Mouse (Mus musculus) forebrain, embryonic 11.5 days (tissue): ENCODE data around the gene Ptn. TPM values are rescaled to one million over a fixed set of nuclear protein-coding genes. Genes with fewer than 3 reads are reported as not detected.

ENCODE experiments used
- ATAC-seq: fragments of 200-750 bp; cut with Nextera tagmentation; replicated peaks from 2 replicates; pipeline ENCODE4 v1.8.0; 2017; ENCODE audit warnings: moderate TSS enrichment; ENCODE audit not compliant: low FRiP score
- DNase-seq: peaks from one replicate; pipeline ENCODE4 v3.0.0-alpha.2; 2017; ENCODE audit warnings: low spot score
- H3K27ac ChIP-seq: fragments of 300-500 bp; sonication (generic); 2 replicates; pipeline ENCODE4 v1.5.1; 2014; ENCODE audit warnings: low read depth, low read length
- H3K27me3 ChIP-seq: fragments of 300-500 bp; sonication (generic); 2 replicates; pipeline ENCODE4 v1.6.1; 2014; ENCODE audit warnings: mild to moderate bottlenecking, low read length, mixed read lengths; ENCODE audit not compliant: control insufficient read depth, insufficient read depth
- H3K36me3 ChIP-seq: fragments of 300-500 bp; sonication (generic); 2 replicates; pipeline ENCODE4 v1.6.1; 2014; ENCODE audit warnings: mild to moderate bottlenecking, low read length, moderate library complexity, mixed read lengths; ENCODE audit not compliant: control insufficient read depth, insufficient read depth
- H3K4me1 ChIP-seq: fragments of 300-500 bp; sonication (generic); replicated peaks from 2 replicates; pipeline ENCODE4 v1.6.1; 2014; ENCODE audit warnings: low read length, mixed read lengths; ENCODE audit not compliant: control insufficient read depth, insufficient read depth
- H3K4me2 ChIP-seq: fragments of 300-500 bp; sonication (generic); 2 replicates; pipeline ENCODE4 v1.6.1; 2014; ENCODE audit warnings: low read depth, mild to moderate bottlenecking, low read length, moderate library complexity, mixed read lengths; ENCODE audit not compliant: severe bottlenecking
- H3K4me3 ChIP-seq: fragments of 300-500 bp; sonication (generic); 2 replicates; pipeline ENCODE4 v1.5.1; 2014; ENCODE audit warnings: low read depth, low read length
- H3K9ac ChIP-seq: fragments of 300-500 bp; sonication (generic); 2 replicates; pipeline ENCODE4 v1.6.1; 2014; ENCODE audit warnings: low read length
- H3K9me3 ChIP-seq: fragments of 300-500 bp; sonication (generic); 2 replicates; pipeline ENCODE4 v1.6.1; 2016; ENCODE audit warnings: low read length, mixed read lengths; ENCODE audit not compliant: control insufficient read depth
- WGBS: fragments of 180-500 bp; shearing (Covaris S2); extraction: QIAGEN DNeasy Blood & Tissue Kit; methylation state at CpG from one replicate; pipeline ENCODE4 v1.1.7; 2014; 5-methylcytosine and 5-hydroxymethylcytosine counted together
- polyA plus RNA-seq: library from polyadenylated mRNA; unstranded; fragments of >200 nt; fragmentation: Nextera tagmentation; extraction: Ambion mirVana; gene quantifications from 2 replicates; pipeline ENCODE4 v1.2.1, GENCODE M21; 2014

The Ptn gene
- 188 and 192 TPM in 2 replicates for polyA plus RNA-seq

GRCm38 (mm10) chr6:36809747-36810285 lies at the start of gene Ptn:
Gene Ptn, minus strand, starts transcription at chr6:36810220.
- H3K36me3 ChIP-seq: no peaks in the 10 kb centered on the region
- peak within 1 kb of the TSS; percentile 80 for H3K9ac ChIP-seq
- ATAC-seq: peak; percentile 86
- H3K27me3 ChIP-seq: peaks cover 3% of the 10 kb centered on the region; the same call in 1 of the 2 replicates
- H3K9me3 ChIP-seq: no peaks in the 10 kb centered on the region
- peak; percentile 73 for DNase-seq
- H3K4me2 ChIP-seq: peak within 1 kb of the TSS; percentile 78
- H3K4me3 ChIP-seq: peak within 1 kb of the TSS; percentile 52
- 0% methylated on average over 15 of the region's 15 CpGs for WGBS
- peak within 1 kb of the TSS; percentile 65 for H3K27ac ChIP-seq
- H3K4me1 ChIP-seq: peaks cover 5% of the 10 kb centered on the region; the same call in 1 of the 2 replicates

DNA sequence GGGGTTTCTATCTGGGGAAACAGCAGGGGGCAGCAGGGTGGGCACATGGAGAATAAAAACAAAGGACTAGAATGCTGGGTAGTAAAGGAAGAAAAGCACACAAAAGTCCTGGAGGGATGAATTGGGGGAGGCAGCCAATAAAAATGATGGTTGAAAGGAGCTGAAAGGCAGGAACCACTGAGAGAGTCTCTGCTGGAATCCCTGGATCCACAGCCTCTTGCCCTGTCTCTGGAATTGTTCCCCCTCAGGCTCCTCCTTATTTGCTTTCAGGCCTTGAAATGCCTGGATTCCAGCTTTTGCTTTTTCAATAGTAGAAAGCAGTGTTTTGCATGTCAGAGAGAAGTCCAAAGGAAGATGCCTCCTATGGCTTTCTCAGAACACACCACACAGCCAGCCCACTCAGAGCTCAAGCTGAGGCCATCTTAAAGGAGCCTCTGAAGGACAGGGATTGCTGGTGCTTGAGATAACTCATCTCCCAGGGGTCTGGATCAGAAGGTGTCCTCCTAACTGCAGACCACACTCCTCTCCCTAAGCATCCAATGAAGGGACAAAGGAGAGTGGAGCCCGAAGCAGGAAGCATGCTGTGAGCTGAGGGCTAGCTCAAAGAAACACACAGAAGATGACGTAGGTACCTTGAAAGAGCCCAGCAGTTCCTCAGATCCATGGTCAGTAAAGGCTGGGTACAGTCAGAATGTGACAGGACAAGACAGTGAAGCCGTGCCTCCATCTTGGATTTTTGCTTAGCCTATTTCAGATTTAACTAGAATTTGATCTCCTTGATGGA lies 48.4 kb upstream of the Ptn start:
- H3K27ac ChIP-seq: peak overlapping the region; percentile 84
- no peak overlapping the region for H3K4me2 ChIP-seq
- peak overlapping the region; percentile 29; the same call in 1 of the 2 replicates for H3K9ac ChIP-seq
- peaks cover 9% of the 10 kb centered on the region for H3K4me1 ChIP-seq
- DNase-seq (peak; percentile 55), ATAC-seq (peak; percentile 76)
- no peak overlapping the region for H3K4me3 ChIP-seq
- H3K27me3 ChIP-seq: no peaks in the 10 kb centered on the region
- WGBS: 18% methylated on average over 3 of the region's 3 CpGs
- H3K9me3 ChIP-seq: no peaks in the 10 kb centered on the region
- H3K36me3 ChIP-seq: no peaks in the 10 kb centered on the region

DNA sequence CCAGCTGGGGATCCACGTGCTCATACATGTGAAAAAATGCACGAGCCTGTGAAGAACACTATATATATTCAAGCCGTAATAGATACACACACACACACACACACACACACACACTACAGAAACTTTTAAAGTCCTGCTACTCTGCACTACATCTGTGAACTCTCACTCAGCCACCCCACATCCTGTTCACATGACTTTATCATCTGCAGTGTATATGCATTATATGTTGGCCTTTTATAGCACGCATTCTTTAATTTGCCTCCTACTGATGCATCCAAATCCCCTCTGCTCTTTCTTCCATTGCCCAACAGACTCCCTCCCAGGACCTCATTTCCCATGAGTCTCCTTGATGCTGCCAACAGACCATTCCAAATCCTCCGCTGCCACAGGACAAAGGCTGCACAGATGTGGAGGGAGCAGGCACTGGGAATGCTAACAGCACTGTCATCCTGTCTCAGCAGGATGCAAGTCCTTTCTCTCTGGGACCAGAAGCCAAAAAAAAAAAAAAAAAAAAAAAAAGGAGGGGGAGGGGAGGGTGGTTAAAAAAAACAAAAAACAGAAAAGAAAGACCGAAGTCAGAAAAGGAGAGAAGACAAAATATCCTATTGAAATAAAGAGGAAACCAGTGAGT lies 47.7 kb upstream of the Ptn start:
- Histone ChIP-seq H3K27ac (peak overlapping the region; percentile 84), H3K36me3 (no peaks in the 10 kb centered on the region), H3K4me1 (peaks cover 9% of the 10 kb centered on the region), H3K4me3 (no peak overlapping the region), H3K9me3 (no peaks in the 10 kb centered on the region), H3K9ac (no peak overlapping the region), H3K27me3 (no peaks in the 10 kb centered on the region), H3K4me2 (no peak overlapping the region)
- DNase-seq: peak; percentile 68
- WGBS: 20% methylated on average over 6 of the region's 6 CpGs
- ATAC-seq: peak; percentile 84

DNA sequence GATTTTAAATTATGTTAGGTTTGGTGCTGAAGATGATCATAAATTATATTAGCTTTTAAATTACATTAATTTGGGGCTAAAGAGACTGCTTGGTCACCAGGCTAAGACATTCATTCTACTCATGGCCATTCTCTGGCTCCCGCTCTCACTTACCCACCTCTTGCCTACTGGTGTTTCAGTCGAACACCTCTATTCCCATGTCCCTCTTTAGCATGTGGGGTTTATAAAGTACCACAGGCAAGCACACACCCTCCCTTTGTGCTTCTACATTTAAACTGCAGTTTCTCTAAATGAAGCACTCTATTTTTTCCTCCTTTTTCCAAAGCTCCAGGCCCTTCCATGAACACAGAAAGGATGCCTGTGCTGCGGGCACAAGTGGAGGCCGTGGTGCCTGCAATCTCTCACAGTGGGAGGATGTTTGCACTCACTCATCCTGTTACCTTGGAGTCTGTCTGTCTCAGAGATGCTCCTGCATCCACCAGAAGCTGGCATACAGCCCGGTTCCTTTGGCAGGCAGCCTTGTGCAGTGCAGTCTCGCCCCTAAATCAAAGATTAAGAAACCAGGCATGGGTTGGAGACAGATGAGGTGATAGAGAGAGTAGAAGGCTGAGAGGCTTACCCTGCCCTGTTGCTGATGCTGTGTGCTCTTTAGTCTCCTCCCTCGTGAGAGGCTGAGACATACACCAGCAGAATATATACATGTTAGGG lies 40.6 kb upstream of the Ptn start:
- Histone ChIP-seq H3K27me3 (no peaks in the 10 kb centered on the region), H3K9me3 (no peaks in the 10 kb centered on the region), H3K4me3 (no peak overlapping the region), H3K4me2 (no peak overlapping the region), H3K9ac (no peak overlapping the region), H3K36me3 (no peaks in the 10 kb centered on the region), H3K27ac (no peak overlapping the region), H3K4me1 (no peaks in the 10 kb centered on the region)
- DNase-seq (no peak), ATAC-seq (no peak)
- 86% methylated on average over 7 of the region's 7 CpGs for WGBS

GRCm38 (mm10) chr6:36845288-36845687 lies 35.3 kb upstream of the Ptn start:
- WGBS: 86% methylated on average over 1 of the region's 1 CpGs

DNA sequence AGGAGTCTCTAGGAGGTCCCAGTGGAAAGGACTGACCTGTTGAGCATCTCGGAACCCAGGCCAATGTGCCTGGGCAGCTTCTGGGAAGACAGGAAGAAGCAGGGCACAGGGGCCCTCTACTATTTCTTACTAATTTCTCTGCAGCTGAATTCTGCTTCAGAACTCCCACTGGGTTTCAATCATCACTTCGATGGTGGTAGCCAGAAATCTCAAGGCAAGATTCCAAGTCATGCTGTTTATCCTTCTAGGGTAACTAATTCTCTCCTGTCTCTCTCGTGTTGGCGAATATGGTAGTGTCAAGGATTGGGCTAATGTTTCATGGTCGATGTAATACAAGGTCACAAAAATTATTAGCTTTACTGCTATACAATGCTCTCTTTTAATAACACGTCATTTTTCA lies 34.2 kb upstream of the Ptn start:
- Histone ChIP-seq H3K36me3 (no peaks in the 10 kb centered on the region), H3K4me3 (no peak overlapping the region), H3K27me3 (no peaks in the 10 kb centered on the region), H3K9ac (no peak overlapping the region), H3K9me3 (no peaks in the 10 kb centered on the region), H3K4me1 (no peaks in the 10 kb centered on the region), H3K27ac (no peak overlapping the region), H3K4me2 (no peak overlapping the region)
- DNase-seq (no peak), ATAC-seq (no peak)
- 77% methylated on average over 6 of the region's 6 CpGs for WGBS

More at GRCm38 (mm10) chr6:36845288-36845687, 35.3 kb upstream of the Ptn start:
- no peak overlapping the region for H3K9ac ChIP-seq
- H3K9me3 ChIP-seq: no peaks in the 10 kb centered on the region
- H3K27ac ChIP-seq: no peak overlapping the region
- H3K4me3 ChIP-seq: no peak overlapping the region
- DNase-seq (no peak), ATAC-seq (no peak)
- no peaks in the 10 kb centered on the region for H3K4me1 ChIP-seq
- no peak overlapping the region for H3K4me2 ChIP-seq
- H3K27me3 ChIP-seq: no peaks in the 10 kb centered on the region
- H3K36me3 ChIP-seq: no peaks in the 10 kb centered on the region

DNA sequence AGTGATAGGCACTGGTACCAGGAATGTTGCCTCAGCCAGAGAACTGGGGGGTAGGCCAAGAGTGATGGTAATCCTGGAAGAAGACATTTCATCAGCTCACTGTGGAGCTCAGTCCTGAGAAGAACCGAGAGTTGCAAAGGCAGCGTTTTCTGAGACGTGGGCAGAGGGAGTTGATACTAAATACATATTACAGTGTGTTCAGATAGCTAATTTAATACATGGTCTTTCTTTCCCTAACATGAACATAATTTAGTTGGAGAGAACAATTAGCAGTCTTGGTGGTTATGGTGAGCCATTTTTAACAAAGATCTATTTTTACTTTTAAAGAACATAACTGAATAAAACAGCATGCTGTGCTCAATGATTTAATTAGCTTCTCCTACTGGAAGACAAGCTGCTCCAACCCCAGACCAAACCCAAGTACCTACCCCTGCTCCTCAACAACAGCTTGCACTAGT lies 33.0 kb upstream of the Ptn start:
- Histone ChIP-seq H3K27me3 (no peaks in the 10 kb centered on the region), H3K4me2 (no peak overlapping the region), H3K9ac (no peak overlapping the region), H3K27ac (no peak overlapping the region), H3K36me3 (no peaks in the 10 kb centered on the region), H3K4me1 (no peaks in the 10 kb centered on the region), H3K4me3 (no peak overlapping the region), H3K9me3 (no peaks in the 10 kb centered on the region)
- DNase-seq (no peak), ATAC-seq (no peak)
- 79% methylated on average over 3 of the region's 3 CpGs for WGBS

DNA sequence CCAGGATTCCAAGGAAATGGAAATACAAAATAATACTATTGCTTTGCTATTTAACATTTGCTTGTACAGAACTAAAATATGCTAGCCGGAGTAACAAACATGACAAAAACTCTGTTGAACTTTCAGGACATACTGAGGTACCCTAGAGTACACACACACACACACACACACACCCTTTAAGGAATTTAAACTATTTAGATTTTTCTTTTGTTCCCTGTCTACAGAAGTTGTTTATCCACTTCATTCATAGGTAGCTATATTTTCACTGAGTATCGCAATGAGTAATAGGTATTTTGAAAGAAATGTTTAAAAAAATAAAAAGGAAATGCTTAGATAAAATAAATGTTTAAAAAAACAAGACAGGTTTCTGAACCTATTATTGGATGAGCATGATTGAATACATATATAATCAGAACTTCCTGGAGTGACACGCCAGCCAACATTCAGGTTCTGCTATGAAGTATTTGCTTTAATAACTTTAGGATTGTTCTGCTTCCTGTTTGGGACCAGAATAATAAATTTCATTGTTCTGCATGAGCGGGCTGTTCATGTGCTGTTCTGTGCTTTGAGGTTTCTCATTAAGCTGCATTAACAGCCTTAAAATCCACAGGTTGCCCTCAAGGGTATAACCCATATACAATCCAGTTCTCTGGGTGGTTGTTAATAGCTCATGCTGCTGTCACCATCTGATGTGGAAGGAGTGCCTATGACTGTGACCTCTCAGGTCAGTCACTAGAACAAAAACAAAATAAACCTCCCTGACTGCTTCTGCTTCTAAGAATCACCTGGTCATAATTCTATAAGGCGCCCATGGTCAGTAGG lies 32.3 kb upstream of the Ptn start:
- no peak overlapping the region for H3K4me2 ChIP-seq
- DNase-seq: no peak
- no peak overlapping the region for H3K27ac ChIP-seq
- no peaks in the 10 kb centered on the region for H3K9me3 ChIP-seq
- WGBS: 80% methylated on average over 5 of the region's 5 CpGs
- no peaks in the 10 kb centered on the region for H3K4me1 ChIP-seq
- no peak for ATAC-seq
- no peaks in the 10 kb centered on the region for H3K36me3 ChIP-seq
- no peak overlapping the region for H3K4me3 ChIP-seq
- no peaks in the 10 kb centered on the region for H3K27me3 ChIP-seq
- H3K9ac ChIP-seq: no peak overlapping the region
